Mouse (Mus musculus) cerebellum, postnatal 25 days (tissue): ENCODE measurements around the gene E130208F15Rik.

ENCODE experiments used
- DNase-seq, 2 experiments: peaks; one replicate each; pipeline ENCODE4 v3.0.0; 2021; ENCODE audit warnings: mixed read lengths in 2 of 2

Gene E130208F15Rik

DNA sequence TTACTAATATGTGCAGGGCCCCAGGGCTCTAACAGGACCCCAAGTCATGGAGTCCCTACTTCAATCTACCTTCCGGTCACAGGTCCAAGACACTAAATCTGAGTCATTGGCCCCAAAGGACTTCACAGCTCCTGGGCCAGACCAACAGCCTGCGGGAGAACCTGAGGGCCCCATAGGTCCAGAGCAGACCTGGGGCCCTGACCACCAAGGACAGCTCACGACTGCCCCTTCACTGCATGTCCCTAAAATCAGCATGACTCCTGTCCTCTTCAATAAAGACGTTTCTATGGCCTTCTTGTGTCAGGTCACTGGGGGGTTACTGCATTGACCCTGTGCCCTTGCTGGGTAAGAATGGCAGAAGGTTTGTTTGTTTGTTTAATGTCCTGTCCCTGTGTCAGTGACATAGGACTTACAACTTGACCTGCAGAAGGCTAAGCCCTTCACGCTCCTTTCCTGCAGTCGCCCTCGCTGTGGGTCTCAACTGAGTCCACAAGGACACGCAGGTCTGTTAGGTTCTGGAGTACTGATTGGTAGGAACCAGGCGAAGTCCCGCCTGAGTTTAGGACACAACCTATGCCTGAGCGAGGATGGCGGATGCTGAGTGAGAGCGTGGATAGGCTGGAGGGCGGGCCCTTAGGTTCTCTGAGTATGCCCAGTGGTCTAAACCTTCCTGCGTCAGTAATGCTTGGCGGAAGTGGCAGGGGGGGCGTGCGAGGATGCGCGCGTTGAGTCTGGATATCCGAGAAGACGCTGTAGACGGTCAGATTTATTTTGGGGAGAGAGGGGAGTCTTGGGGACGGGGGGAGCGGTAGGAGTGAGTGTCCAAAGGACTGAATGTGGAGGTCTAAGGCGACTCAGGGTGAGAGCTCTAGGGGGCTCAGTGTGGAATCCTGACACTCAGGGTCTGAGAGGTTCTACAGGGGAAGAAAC lies 13.2 kb upstream of the E130208F15Rik start, which contains the start of gene Alkbh6:
Gene Alkbh6 (plus strand): TSS at position 642 of the 930 bp plus-strand sequence.
- DNase-seq: peak; percentile 92 to 94

DNA sequence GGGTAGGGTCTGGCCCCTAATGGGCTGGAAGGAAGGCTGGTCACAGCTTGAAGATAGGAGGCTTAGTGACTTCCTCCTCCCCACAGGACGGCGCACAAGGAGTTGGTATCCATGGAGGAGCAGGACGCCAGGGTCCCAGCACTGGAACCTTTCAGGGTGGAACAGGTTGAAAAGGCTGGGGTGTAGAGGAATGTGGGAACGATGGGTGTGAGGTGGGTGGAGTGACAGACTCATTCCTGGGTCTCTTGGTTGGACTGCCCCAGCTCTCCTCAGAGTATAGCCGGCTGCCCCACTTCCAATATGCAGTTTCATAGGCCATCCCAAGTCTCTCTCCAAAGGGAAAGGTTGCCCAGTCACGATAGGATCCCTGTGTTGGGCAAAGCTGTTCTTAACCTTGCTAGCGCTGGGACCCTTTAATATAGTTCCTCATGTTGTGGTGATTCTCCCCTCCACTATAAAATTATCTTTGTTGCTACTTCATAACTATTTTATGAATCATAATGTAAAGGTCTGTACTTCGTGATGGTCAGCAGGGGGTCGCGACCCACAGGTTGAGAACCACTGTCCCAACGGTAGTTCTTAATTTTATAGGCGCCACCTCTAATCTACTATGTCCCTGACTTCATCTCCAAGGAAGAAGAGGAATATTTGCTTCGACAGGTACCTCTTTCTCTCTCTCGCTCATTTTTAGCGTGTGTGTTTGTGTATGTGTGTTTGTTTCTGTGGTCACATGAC lies 12.0 kb upstream of the E130208F15Rik start:
- DNase-seq: peak in 1 of 2 experiments; percentile 21

- DNase-seq: no peak
These were observed 11.4 kb upstream of the E130208F15Rik start for GRCm38 (mm10) chr7:30310136-30310535.

GRCm38 (mm10) chr7:30313666-30314320 lies 7.7 kb upstream of the E130208F15Rik start:
- DNase-seq: peak in 1 of 2 experiments; percentile 27

- DNase-seq: peak; percentile 56 to 65
These were observed 6.8 kb upstream of the E130208F15Rik start, which contains the start of gene Syne4 for GRCm38 (mm10) chr7:30314721-30315155. Gene Syne4, plus strand, starts transcription at chr7:30314807.

DNA sequence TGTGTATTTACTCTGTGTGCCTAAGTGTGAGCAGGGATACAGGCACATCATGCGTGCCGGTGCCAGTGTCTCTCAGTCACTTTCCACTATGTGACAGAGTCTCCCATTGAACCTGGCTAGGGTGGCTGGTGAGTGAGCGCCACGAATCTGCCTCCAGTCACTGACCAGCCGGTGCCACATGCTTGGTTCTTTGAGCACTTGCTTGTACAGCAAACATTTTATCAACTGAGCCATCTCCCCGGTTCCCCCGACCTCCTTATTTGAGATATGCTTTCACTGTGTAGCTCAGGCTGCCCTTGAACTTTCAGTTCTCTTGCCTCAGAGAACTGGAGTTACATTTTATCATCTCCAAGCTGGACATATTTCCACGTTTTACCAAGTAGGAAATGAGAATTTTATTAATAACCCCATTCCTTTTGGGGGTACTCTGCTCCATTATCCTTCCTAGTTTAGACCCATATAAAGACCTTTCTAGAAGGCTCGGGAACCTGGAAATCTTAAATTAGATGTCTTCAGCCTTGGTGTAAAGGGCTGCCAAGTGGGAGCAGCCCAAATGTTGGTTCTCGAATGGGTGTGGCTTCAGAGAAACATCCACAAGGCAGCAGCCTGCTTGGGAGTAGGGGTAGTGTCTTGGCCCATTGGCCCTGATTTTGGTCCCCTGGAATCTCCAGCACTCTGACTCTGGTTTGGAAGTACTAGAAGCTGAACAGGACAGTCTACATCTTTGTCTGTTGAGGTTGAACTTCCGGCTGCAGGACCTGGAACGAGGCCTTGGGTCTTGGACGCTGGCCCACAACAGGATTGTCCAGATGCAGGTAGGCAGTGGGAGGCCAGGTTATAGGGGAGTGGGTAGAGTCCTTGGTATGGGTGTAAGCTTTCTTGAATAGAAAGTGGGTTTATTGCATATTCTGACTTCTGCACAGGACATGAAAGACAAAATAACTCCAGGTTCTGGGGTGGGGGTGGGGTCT lies 5.7 kb upstream of the E130208F15Rik start:
- DNase-seq: peak in 1 of 2 experiments; percentile 19

DNA sequence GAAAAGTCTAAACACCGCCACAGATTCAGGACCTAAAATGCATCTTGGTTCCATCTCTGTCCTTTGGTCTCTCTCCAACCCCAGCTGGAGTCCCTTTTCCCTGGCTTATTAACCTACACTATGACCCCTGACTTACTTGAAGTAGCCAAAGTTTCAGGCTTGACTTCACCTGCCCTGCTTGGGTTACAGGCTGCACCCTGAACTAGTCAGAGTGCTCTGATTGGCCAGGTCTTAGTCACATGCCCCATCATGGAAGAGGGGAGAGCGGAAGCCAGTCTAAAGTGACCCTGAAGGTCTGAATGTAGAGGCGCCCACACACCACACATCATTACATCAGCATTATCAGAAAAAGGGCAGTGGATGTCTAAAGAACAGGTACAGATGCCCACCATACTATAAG lies 3.4 kb upstream of the E130208F15Rik start:
- DNase-seq: no peak

GRCm38 (mm10) chr7:30320946-30321345 lies 594 bp upstream of the E130208F15Rik start:
- peak; percentile 6 to 12 for DNase-seq

DNA sequence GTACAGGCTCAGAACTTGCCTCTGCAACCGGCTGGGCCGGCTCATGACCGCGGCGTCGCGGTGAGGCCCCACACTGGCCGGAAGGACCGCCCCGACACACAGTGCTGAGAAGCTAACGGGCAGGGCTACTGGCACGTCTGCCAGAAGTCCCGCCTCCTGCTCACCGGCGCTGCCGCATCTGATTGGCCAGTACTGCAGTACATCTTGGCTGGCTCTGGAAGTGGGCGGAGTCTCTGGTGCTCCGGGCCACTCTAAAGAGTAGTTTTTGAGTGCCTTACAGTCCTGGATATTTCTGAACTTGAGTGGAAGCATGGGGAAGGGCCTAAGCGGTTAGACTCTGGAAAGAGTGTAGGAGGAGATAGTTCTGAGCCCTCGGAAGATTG lies 736 bp downstream of the E130208F15Rik start:
- DNase-seq: peak; percentile 97 to 99

DNA sequence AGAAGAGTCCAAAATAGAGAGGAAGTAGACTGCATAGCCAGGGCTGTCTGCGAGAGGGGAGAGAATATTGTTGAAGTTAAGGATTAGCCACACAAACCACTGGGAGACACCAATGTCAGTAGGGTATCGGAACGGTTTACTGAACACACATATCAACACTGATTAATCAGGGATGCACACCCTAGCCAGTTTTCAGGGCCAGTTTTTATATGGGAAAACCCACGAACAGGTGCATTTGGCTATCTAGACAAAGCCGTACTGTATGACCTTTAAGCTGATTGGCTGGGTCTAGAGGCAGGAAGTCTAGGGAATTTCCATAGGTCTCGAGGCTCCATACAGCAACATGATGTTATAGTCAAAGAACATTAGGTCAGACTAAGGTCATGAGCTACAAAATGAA lies 1.3 kb downstream of the E130208F15Rik start:
- DNase-seq: no peak

DNA sequence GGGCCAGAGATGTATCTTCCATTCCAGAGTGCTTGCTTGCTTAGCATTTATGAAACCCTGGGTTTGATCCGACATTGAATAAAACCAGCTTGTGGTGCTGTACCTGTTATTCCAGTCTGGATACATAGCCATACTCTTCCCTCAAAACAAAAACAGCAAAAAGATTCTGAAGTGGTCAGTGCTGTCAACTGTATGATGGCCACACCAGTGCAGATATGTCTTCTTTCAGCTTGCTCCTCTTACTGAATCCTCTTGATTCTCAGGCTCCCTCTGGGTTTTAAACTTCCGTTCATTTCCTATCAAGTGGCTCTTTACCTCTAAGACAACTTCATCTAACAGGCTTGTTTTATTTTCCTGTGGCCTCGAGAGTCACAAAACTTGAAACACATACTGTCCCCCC lies 2.3 kb downstream of the E130208F15Rik start, which contains the start of gene Sdhaf1:
Gene Sdhaf1 (minus strand): TSS at position 101 of the 400 bp plus-strand sequence.
- no peak for DNase-seq

- DNase-seq: peak in 1 of 2 experiments; percentile 17
These were observed 2.9 kb downstream of the E130208F15Rik start for GRCm38 (mm10) chr7:30324300-30324944.

DNA sequence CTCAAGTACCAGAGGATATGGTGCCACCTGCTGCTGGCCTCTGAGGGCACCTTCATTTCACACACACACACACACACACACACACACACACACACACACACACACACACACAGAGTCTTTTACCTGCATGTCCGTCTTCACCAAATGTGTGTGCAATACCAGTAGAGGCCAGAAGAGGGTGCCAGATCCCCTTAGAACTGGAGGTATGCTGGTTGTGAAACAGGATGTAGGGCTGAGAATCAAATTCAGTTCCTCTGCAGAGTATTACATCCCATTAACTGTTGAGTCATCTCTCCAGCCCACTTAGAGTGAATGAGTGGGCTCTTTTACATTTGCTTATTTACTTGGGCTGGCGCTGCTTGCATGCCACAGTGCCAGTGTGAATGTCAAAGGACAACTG lies 3.8 kb downstream of the E130208F15Rik start:
- DNase-seq: peak in 1 of 2 experiments; percentile 72

- no peak for DNase-seq
These were observed 4.9 kb downstream of the E130208F15Rik start for GRCm38 (mm10) chr7:30326427-30326826.

DNA sequence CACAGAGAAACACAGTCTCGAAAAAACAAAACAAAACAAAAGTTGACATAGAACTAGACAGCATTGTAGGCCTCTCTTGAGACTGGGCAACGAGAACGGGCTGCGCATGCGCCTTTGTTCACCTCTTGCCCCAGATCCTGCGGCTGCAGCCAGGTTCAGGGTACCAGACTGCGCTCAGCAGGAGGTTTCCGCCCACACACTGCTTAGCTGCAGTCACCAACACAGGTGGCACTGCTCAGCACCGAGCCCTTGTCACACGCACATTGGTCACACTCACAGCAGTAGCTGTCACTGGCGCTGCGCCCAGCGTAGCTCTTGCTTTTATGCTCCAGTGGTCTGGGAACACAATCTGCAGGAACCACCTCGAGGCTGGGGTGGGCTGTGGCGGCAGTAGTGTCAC lies 5.6 kb downstream of the E130208F15Rik start:
- peak; percentile 98 for DNase-seq

GRCm38 (mm10) chr7:30328379-30328778 lies 6.8 kb downstream of the E130208F15Rik start:
- no peak for DNase-seq

- DNase-seq: peak; percentile 89 to 94
These were observed 10.3 kb downstream of the E130208F15Rik start for GRCm38 (mm10) chr7:30331887-30332286.

DNA sequence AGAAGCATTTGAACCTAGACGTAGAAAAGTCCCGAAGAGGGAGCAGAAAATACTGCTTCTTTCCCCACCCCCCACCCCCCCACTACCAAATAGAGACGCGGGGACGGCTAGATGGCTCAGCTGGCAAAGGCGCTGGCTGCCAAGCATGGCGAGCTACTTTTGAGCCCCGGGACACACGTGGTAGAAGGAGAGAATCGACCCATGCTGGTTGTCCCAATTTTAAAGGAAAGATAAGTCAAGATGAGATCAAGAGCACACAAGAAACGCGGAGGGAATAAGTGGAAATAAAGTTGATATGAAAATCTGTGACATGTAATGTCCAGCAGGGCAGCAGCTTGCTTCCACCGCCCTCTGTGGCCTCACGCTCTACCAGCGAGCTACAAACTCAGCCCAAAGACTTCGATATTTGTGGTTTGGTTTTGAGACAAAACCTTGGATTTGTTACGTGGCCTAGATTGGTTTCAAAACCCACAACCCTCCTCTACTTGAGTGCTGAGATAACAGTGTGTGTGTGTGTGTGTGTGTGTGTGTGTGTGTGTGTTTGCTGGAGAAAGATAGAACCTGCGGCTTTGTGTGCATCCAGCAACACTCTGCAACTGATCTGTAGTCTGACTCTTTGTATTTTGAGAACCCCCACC lies 11.2 kb downstream of the E130208F15Rik start:
- DNase-seq: no peak

DNA sequence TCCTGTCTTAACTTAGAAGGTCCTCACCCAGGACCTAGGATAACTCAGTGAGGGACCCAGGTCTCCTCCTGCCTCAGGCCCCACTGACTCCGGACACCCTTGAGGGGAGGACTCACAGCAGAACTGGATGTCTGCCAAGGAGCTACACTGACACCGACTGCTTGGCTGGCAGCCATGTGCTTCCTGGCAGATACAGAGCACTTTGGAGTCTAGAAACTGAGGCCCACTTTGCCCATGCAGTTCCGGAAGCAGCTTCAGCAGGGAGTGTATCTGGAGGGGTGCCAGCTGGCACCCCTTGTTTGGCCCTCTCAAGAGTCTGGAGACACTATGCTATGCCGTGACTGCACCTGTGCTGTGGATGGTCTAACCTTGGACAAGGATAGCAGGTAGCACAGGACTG lies 11.9 kb downstream of the E130208F15Rik start:
- peak; percentile 88 to 91 for DNase-seq

DNA sequence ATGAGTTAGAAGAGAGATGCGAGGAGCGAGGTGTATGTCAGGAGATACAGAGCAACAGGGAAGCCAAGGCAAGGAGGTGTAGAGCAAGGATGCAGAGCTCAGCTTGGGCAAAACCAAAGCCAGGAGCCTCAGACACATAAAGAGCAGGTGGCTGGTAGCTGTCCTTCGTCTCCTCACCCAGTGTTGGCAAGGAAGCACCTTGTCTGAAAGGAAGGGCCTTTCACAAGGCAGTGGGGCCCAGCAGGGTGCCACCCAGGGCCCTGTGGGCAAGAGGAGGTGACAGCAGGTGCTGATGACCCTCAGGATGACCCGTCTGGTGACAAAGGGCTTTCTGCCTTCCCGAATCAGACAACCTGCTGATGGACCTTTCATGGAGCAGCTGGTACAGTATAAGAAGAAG lies 13.0 kb downstream of the E130208F15Rik start:
- peak; percentile 47 to 70 for DNase-seq
